Mouse (Mus musculus) megakaryocyte, embryonic 14.5 days (primary cell): ENCODE measurements around the gene Trank1.

Source experiments
- FLI1 ChIP-seq: IDR thresholded peaks from 2 replicates; pipeline ENCODE4 v1.6.1; 2012; ENCODE audit warnings: low read length, inconsistent platforms, mixed read lengths
- GATA1 ChIP-seq: IDR thresholded peaks from 3 replicates; pipeline ENCODE4 v1.6.1; 2012; ENCODE audit warnings: mixed read lengths, low read length, inconsistent platforms, borderline replicate concordance

DNA sequence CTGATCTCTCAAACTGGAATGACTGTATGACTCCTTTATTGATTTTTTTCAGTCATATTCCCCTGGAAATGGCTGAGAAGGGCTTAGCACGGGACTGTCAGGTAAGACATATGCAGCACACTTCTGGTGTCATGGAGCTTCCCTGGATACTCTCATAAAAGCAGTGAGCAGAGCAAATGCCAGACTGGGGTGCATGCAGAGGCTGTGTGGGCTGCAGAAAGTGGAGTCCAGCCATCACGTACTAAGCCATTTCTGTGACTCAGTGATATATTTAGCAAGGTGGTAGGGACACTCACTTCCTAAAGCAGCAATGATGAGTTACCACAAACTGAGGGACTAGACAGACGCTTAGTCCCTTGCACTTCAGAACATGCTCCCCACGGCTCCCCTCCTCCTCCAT, 9.4 kb downstream of the Trank1 start:
- TF ChIP-seq GATA1 = no peak
- TF ChIP-seq FLI1 = no peak
